Mouse (Mus musculus) spleen, adult 18-20 months (tissue): ENCODE measurements around the gene Gm49380.

Experiments used
- DNase-seq, 2 experiments: peaks; one replicate each; pipeline ENCODE4 v3.0.0; 2022; ENCODE audit warnings: mixed read lengths in 2 of 2

Gene Gm49380

DNA sequence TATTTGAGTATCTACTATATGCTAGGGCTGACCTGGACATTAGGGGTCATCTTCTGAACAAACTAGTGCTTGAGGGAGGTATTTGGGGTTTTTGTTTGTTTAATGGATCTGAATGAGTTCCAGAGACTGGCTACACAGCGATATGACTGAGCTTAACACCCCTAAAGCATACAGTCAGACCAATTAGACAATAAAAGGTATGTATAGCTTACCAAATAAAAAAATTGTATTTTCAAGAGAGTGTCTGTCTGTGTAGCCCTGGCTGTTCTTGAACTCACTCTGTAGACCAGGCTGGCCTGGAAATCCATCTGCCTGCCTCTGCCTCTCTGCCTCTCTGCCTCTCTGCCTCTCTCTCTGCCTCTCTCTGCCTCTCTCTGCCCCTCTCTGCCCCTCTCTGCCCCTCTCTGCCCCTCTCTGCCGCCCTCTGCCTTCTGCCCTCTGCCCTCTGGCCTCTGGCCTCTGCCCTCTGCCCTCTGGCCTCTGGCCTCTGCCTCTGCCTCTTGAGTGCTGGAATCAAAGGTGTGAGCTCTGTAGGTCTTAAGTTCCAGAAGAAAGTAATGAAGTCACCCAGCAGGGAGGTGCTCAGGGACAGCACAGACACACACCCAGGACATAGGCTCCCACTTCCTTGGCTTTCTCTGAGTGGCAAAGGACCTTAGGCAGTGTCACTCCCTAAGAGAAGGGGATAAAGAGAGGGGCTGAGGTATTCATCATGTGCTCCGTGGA lies 68.0 kb downstream of the Gm49380 start:
- DNase-seq: no peak

DNA sequence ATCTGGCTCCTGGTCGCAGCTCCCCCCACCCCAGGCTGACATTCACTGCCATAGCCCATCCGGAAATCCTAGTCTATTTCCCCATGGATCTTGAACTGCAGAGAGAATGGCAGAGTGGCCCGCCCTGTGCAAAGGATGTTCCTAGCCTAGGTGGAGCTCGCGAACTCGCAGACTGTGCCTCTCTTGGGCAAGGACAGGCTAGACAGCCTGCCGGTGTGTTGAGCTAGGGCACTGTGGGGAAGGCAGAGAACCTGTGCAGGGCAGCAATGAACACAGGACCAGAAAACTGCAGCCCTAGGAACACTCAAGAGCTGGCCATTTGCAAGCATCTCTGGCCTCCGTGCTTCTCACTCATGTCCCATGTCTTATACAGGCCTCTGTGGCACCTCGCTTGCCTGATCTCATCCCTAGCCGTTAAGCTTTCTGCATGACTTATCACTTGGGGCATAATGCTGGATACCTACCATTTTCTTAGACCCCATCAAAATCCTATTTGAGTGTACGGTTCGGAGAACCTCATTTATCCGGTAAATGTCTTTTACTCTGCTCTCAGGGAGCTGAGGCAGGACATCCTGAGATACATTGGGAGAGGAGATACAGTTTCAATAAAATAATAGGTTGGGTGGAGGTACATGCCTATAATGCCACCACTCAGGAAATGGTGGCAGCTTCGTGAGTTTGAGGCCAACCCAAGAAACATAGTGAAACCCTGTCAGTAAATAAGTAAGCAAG lies 68.7 kb downstream of the Gm49380 start:
- no peak for DNase-seq

DNA sequence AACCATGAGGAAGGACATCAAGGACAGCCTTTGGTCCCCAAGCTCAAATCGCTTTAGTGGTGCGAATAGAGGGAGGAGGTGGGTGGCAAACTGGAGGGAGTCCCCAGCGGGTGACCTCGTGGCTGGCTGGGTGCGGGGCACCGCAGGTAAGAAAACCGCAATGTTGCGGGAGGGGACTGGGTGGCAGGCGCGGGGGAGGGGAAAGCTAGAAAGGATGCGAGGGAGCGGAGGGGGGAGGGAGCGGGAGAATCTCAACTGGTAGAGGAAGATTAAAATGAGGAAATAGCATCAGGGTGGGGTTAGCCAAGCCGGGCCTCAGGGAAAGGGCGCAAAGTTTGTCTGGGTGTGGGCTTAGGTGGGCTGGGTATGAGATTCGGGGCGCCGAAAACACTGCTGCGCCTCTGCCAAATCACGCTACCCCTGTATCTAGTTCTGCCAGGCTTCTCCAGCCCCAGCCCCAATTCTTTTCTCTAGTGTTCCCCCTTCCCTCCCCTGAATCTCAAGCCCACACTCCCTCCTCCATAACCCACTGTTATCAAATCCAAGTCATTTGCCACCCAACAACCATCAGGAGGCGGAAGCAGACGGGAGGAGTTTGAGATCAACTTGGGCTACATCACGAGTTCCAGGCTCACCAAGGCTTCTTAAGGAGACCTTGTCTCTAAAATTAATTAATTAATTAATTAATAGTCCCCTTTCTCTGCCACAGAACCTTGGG lies 69.4 kb downstream of the Gm49380 start:
- DNase-seq: no peak

DNA sequence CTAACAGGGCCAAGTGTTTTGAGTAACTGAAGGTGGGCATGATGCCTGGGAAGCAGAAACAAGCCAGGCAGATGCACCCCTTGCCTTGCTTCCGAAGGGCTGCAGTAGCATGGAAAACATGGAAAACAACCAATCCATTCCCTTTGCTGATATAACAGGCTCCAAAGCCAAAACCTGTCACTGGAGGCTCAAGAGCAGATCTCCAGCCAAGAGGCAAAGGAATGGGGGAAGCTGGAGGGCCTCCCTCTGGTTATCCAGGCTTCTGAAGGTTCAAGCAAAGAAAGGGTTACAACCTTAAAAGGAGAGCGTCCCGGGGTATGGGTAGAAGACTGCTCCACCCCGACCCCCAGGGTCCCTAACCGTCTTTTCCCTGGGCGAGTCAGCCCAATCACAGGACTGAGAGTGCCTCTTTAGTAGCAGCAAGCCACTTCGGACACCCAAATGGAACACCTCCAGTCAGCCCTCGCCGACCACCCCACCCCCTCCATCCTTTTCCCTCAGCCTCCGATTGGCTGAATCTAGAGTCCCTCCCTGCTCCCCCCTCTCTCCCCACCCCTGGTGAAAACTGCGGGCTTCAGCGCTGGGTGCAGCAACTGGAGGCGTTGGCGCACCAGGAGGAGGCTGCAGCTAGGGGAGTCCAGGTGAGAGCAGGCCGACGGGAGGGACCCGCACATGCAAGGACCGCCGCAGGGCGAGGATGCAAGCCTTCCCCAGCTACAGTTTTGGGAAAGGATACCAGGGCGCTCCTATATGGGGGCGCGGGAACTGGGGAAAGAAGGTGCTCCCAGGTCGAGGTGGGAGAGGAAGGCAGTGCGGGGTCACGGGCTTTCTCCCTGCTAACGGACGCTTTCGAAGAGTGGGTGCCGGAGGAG lies 70.2 kb downstream of the Gm49380 start, which contains the start of gene Thy1:
Gene Thy1, plus strand, starts transcription at position 549 of the 872 bp plus-strand sequence.
- no peak for DNase-seq

DNA sequence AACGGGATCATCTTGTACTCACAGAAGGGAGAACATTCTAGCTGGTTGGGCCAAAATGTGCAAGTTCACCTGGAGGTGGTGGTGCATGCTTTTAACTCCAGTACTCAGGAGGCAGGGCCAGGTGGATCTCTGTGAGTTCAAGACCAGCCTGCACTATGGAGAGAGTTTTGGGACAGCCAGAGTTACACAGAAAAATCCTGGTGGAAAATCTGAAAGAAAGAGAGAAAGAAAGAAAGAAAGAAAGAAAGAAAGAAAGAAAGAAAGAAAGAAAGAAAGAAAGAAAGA lies 71.0 kb downstream of the Gm49380 start:
- DNase-seq: no peak

DNA sequence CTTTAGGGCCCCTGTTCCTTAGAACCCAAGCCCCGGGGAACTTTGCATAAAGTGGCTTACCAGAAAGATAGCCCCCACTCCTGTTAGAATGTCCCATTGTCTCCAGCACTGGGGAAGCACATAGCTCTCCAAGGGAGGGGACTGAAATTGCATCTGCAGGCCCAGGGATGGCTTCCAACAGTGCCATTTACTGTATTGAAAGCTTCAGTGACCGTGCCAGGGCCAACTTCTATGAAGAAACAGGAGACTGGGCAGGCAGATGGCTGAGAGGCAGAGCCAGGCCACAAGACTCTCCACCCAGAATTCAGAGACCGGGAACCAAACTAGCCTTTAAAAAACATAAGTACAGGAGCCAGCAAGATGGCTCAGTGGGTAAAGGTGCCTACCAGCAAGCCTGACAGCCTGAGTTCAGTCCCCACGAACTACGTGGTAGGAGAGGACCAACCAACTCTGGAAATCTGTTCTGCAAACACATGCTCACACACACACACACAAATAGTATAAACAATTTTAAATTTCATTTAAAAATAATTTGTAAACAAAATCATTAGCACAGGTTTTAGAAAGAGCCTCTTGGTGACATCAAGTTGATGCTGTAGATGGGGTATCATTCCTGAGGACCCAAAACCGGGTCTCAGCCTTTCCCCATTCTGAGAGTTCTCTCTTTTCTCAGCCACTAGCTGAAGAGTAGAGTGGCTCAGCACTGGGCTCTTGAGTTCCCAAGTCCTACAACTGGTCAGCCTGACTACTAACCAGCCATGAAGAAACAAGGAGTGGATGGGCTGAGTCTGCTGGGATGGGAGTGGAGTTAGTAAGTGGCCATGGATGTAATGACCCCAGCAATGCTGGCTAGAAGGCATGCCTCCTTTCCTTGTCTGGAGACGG lies 71.5 kb downstream of the Gm49380 start:
- DNase-seq: no peak

DNA sequence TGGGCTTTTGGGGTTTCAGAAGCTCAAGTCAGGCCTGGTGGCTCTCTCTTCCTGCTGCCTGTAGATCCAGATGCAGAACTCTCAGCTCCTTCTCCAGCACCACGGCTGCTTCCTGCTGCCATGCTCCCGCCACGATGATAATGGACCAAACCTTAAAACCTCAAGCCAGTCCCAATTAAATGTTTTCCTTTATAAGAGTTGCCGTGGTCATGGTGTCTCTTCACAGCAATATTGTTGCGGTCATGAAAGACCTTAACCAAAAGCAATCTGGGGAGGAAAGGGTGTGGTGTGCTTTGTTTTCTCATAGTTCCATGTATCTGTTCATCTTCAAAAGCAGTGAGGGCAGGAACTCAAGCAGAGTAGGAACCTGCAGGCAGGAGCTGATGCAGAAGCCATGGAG lies 76.2 kb downstream of the Gm49380 start:
- no peak for DNase-seq

DNA sequence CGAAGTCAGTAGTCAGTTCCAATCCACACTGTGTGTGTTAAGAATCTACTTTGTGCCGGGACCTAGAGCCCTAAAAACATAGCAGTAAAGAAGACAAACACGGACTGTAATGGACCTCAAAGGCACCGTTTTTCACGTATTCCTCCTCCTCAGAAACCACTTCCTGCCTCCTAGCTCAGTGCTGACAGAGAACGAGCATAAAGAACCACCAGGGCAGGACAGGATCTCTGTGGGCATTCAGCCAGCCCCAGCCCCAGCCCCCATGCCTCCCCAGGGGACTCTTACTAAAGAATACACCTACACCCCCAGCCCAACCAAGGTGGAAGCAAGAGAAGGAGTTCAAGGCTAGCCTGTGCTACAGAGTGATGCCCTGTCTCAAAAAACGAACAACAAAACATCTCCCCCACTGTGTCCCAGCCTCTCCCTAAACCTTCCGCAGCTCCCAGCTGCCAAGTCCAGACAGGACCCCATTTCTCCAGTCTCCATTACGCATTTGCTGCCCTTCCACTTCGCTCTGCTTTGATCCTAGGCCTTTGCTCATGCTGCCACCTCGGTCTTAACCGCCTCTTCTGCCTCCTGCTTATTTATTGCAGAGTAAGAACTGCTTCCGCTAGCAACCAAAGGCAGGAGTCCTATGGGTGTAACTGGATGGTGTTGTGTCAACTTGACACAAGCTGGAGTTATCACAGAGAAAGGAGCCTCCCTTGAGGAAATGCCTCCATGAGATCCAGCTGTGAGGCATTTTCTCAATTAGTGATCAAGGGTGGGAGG lies 79.2 kb downstream of the Gm49380 start:
- no peak for DNase-seq

DNA sequence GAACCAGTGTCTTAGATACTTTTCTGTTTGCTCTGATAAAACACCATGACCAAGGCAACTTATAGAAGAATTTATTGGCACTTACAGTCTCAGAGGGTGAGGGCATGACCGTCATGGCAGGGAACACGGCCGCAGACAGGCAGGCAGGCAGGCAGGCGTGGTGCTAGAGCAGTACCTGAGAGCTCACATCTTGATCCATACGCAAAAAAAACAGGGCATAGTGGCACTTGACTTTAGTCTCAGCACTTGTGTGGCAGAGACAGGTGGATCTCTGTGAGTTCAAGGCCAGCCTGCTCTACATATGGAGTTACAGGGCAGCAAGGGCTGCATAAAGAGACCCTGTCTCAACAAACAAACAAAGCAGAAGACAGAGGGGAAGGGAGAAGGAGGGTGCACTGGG lies 80.0 kb downstream of the Gm49380 start:
- no peak for DNase-seq

DNA sequence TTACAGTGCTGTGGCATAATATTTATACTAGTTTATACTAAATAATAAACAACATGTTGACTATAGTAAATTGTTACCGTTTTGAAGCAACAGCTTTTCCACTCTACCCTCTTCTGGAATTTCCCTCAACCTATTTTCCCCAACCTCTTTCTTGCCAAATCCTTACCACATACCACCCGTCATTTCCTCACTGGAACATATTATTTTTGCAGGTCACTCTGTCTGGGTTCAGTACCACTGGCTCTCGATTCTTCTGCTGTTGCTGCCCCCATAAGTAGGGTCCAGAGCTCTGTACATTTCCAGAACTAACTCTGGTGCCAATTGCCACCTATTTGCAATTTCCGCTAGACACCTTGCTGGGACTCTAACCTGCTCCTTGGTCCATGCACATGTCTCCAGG lies 81.4 kb downstream of the Gm49380 start:
- DNase-seq: no peak

DNA sequence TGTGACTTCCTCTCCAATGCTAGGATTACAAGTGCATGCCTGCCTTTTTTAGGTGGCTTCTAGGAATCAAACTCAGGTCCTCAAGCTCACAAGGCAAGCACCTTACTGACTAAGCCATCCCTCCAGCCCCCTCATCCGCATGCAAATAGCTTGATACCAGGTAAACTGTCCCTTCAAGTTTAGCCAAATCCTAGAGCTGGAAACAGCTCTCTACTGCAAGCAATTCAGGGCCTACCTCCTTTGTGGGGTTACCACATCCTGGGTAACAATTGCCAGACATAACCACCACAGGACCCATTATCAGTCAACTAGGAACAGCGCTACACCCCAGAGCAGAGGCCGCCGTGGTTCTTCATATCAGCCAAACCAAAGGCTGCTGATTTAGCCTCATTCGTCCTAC lies 82.2 kb downstream of the Gm49380 start:
- no peak for DNase-seq

DNA sequence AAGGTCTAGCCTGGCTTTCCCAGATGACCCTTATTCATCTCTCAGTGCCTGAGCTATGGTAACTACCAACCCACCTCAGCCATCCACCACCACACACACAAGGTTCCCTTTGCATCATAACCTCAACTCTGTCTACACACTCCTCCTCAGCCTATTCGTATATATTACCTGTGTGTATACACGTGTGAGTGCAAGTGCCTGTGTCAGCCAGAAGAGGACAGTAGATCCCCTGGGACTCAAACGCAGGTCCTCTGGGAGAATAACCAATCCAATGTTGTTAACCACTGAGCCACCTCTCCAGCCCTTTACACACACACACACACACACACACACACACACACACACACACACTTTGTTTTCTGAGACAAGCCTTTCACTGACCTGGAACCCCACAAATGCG lies 82.7 kb downstream of the Gm49380 start:
- no peak for DNase-seq

DNA sequence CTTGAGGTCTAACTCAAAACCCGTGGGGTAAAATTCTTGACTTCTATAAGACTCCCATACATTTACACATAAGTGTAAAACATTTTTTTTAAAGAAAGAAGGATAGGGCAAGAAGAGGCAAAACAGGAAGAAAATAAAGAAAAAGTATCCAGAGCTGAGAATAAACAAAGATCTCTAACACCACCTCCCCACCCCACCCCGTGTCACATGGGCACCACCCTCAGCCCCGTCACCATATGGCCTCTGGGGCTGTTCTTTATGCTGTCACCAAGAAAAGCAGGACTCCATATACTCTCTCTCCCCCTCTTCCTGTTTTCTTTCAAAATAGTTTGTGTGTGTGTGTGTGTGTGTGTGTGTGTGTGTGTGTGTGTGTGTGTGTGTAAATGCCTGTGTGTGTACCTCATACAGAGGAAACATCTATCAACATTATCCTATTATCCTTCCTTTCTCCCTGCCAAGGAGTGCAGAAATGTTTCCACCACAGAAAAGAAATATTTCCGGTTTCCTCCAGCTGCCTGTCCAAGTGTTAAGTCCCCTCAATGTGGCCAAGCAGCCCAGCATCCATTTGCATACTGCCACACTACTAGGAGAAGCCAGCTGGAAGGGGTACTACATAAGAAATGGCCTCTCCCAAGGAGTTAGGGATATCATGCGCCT lies 83.6 kb downstream of the Gm49380 start:
- no peak for DNase-seq

DNA sequence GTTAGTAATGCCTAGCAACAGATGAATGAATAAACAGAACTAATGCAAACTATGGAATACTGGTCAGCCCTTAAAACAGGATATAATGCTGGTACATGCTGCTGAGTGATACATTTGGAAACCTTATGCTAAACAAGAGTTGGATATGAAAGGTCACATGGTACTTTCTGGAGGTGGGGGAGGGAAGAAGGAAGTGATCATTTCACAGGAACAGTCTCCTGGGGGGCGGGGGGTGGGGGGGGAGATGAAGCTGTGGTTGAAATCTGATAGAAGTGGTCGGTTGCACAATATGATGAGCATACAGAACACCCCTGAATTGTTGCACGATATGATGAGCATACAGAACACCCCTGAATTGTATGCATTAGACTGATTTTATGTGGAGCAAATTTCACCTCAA lies 89.2 kb downstream of the Gm49380 start:
- DNase-seq: no peak

DNA sequence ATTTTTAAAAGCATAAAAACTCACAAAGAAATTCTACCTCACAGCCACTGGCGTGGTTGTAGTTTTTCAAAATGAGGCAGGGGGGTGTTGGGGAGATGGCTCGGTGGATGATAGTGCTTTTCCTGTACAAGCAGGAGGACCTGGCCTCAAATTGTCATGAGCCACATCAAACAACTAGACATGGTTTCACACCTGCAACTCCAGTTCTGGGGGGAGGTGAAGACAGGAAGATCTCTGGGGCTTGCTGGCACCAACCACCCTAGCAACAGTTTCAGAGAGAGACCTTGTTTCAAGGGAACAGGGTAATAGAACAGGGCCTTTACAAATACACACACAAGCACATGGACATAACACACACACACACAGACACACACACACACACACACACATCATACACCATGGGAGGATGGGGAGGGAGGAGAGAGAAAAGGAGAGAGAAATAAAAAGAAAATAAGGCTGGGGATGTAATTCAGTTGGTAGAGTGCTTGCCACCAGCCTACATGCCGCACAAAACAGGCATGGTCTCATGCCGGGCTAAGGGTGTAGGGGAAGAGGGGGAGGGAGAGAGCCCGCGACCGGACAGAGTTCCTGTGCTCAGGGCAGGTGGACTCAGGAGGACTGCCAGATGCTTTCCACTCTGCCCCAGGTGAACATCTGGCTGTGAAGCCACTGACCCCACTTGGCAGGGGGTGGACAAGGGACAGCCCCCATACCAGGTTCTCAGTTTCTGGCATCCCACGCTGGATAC lies 91.0 kb downstream of the Gm49380 start:
- DNase-seq: no peak

DNA sequence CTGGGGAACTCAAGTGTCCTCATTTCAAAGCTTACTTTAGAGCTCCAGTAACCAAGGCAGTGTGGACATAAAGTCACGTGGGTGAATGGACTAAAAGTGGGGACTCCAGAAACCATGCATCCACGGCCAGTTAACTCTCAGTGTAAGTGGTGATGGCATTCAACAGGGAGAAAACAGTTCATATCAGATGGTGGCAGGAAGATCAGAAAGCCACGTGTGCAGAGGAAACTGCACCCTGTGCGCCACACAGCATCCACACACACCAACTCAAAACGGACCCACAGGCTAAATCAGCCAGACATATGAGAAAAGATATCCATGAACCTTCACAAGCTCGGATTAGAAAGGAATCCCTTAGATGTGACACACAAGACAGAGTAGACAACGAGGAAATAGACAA lies 93.3 kb downstream of the Gm49380 start:
- DNase-seq: no peak

DNA sequence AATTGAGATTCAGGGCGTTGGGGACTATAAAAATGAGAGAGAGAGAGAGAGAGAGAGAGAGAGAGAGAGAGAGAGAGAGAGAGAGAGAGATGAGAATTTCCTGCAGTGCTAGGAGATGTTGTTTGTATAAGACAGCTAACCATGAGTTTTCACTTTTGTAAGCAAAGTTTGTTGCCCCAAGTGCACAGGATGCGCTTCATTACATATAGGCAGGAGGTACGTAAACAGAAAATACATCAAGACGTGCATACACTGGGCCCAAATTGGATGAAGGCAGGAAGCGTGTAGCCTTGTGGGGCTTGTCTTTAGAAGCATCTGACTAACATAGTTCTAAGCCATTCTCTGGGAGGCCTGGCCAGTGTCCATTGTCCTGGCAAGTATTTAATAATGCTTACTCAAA lies 95.5 kb downstream of the Gm49380 start:
- DNase-seq: no peak
